Mouse (Mus musculus): ENCODE results near the gene Ddx25. TPM values are rescaled to one million over a fixed set of nuclear protein-coding genes. Genes with fewer than 3 reads are reported as not detected.

Ddx25 gene
- 0.38 and 0.50 TPM in 2 replicates for polyA plus RNA-seq (2015; fragmentation: Nextera tagmentation; extraction: Ambion mirVana)

DNA sequence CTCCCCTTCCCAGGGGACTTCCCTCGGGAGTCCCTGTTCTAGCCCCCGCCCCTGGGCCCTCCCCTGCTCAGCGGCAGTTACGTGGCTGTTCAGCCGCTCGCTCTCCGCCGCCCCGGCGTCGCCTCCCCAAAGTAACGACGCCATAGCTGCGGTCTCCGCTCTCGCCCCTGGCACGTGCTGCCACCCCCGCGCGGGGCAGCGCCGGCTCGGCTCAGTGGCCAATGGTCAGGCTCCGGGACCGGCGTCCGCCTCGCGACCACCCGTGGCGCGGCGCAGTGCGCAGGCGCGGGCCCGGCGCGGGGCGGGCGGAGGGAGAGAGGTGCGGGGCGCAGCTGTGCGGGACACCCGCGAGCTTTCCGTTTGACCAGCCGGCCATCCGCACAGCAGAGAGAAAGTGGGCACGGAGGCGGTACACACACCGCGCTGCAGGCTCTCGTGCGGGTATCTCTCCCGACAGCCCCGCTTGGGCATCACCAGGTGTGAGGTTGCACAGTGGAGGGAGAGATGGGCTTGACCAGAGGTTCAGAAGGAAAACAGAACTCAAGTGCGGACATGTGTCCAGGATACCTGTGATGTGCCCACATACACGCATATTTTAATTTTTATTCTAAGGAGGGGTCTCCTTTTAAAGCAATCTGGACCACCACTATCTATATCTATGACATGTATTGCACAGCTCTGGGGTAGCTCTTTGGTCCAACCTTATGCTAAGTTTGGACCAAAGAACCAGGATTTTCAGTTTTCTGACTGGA, at the start of gene Ddx25, which contains the start of gene Pus3:
Gene Ddx25, minus strand, starts transcription at position 272 of the 752 bp plus-strand sequence.
Gene Pus3, plus strand, starts transcription at position 339 of the 752 bp plus-strand sequence.
- Histone ChIP-seq H3K36me3 (ENCODE audit: control insufficient read depth, insufficient read depth, low read length) (no peaks in the 10 kb centered on the region), H3K4me3 (ENCODE audit: low read depth, low read length) (peak within 1 kb of the TSS; percentile 61), H3K9ac (ENCODE audit: low read length) (peak within 1 kb of the TSS; percentile 61), H3K27ac (replicated peaks) (no peak within 1 kb of the TSS), H3K9me3 (ENCODE audit: control insufficient read depth, low read length) (no peaks in the 10 kb centered on the region), H3K4me2 (replicated peaks; ENCODE audit: low read depth) (peak within 1 kb of the TSS; percentile 97), H3K27me3 (ENCODE audit: control insufficient read depth, insufficient read depth, low read length) (no peaks in the 10 kb centered on the region; the same call in 1 of the 2 replicates), H3K4me1 (replicated peaks; ENCODE audit: control insufficient read depth, insufficient read depth) (no peaks in the 10 kb centered on the region; the same call in 1 of the 2 replicates)
- under 1% methylated on average over 57 of the region's 59 CpGs for WGBS
- peak; percentile 73 for ATAC-seq (ENCODE audit: low FRiP score, low TSS enrichment)
- DNase-seq (ENCODE audit: low spot score): peak; percentile 40
- TF ChIP-seq EP300 (optimal IDR thresholded peaks at IDR 0.05) (no peak), CTCF (IDR thresholded peaks at IDR 0.05; ENCODE audit: low read depth) (no peak)

GRCm38 (mm10) chr9:35607647-35608405, 49.5 kb upstream of the Ddx25 start:
- Histone ChIP-seq H3K9ac (ENCODE audit: low read length) (no peak overlapping the region), H3K27me3 (ENCODE audit: control insufficient read depth, insufficient read depth, low read length) (no peaks in the 10 kb centered on the region), H3K27ac (replicated peaks) (no peak overlapping the region), H3K9me3 (ENCODE audit: control insufficient read depth, low read length) (no peaks in the 10 kb centered on the region), H3K4me3 (ENCODE audit: low read depth, low read length) (no peak overlapping the region), H3K4me2 (replicated peaks; ENCODE audit: low read depth) (no peak overlapping the region), H3K4me1 (replicated peaks; ENCODE audit: control insufficient read depth, insufficient read depth) (no peaks in the 10 kb centered on the region), H3K36me3 (ENCODE audit: control insufficient read depth, insufficient read depth, low read length) (no peaks in the 10 kb centered on the region)
- no peak for DNase-seq (ENCODE audit: low spot score)
- TF ChIP-seq CTCF (IDR thresholded peaks at IDR 0.05; ENCODE audit: low read depth) (no peak), EP300 (optimal IDR thresholded peaks at IDR 0.05) (no peak)
- WGBS: 64% methylated on average over 8 of the region's 8 CpGs
- ATAC-seq (ENCODE audit: low FRiP score, low TSS enrichment): no peak

DNA sequence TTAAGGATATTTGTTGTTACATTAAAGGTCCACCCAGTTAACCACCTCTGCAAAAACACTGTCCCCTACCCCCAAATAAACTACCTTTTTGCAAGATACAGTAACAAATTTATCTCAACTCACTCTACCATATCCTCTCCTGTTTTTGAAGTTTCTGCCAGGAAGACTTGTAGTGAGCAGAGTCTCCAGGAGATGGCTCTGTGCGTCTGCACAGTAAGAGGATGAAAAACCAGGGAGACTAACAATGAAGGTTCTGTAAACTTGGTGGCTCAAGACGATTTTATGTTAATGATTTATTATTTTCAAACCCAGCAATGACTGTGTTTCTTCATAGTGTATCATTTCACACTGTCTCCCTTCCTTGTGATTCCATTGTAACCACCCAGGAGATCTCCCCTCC, 34.6 kb upstream of the Ddx25 start:
- WGBS: 5% methylated on average over 2 of the region's 2 CpGs
- no peak overlapping the region for H3K9ac ChIP-seq (ENCODE audit: low read length)
- H3K27ac ChIP-seq (replicated peaks): no peak overlapping the region
- H3K36me3 ChIP-seq (ENCODE audit: control insufficient read depth, insufficient read depth, low read length): no peaks in the 10 kb centered on the region
- H3K4me1 ChIP-seq (replicated peaks; ENCODE audit: control insufficient read depth, insufficient read depth): no peaks in the 10 kb centered on the region
- no peak for ATAC-seq (ENCODE audit: low FRiP score, low TSS enrichment)
- H3K27me3 ChIP-seq (ENCODE audit: control insufficient read depth, insufficient read depth, low read length): no peaks in the 10 kb centered on the region
- no peaks in the 10 kb centered on the region for H3K9me3 ChIP-seq (ENCODE audit: control insufficient read depth, low read length)
- TF ChIP-seq CTCF (IDR thresholded peaks at IDR 0.05; ENCODE audit: low read depth) (peak; percentile 75), EP300 (optimal IDR thresholded peaks at IDR 0.05) (no peak)
- no peak for DNase-seq (ENCODE audit: low spot score)
- no peak overlapping the region for H3K4me3 ChIP-seq (ENCODE audit: low read depth, low read length)
- H3K4me2 ChIP-seq (replicated peaks; ENCODE audit: low read depth): no peak overlapping the region

- Histone ChIP-seq H3K9ac (ENCODE audit: low read length) (no peak overlapping the region), H3K27ac (replicated peaks) (no peak overlapping the region), H3K4me1 (replicated peaks; ENCODE audit: control insufficient read depth, insufficient read depth) (no peaks in the 10 kb centered on the region), H3K4me3 (ENCODE audit: low read depth, low read length) (no peak overlapping the region), H3K27me3 (ENCODE audit: control insufficient read depth, insufficient read depth, low read length) (no peaks in the 10 kb centered on the region), H3K36me3 (ENCODE audit: control insufficient read depth, insufficient read depth, low read length) (no peaks in the 10 kb centered on the region), H3K4me2 (replicated peaks; ENCODE audit: low read depth) (no peak overlapping the region), H3K9me3 (ENCODE audit: control insufficient read depth, low read length) (no peaks in the 10 kb centered on the region)
- DNase-seq (ENCODE audit: low spot score): no peak
- TF ChIP-seq EP300 (optimal IDR thresholded peaks at IDR 0.05) (no peak), CTCF (IDR thresholded peaks at IDR 0.05; ENCODE audit: low read depth) (no peak)
- ATAC-seq (ENCODE audit: low FRiP score, low TSS enrichment): no peak
- WGBS: 55% methylated on average over 1 of the region's 1 CpGs
Observed at GRCm38 (mm10) chr9:35587674-35588073, 29.3 kb upstream of the Ddx25 start.

- Histone ChIP-seq H3K27ac (replicated peaks) (no peak overlapping the region), H3K36me3 (ENCODE audit: control insufficient read depth, insufficient read depth, low read length) (no peaks in the 10 kb centered on the region), H3K9ac (ENCODE audit: low read length) (0 out of 2 replicates have a peak overlapping the region, but pooled peaks have one; percentile 31), H3K9me3 (ENCODE audit: control insufficient read depth, low read length) (no peaks in the 10 kb centered on the region), H3K27me3 (ENCODE audit: control insufficient read depth, insufficient read depth, low read length) (no peaks in the 10 kb centered on the region), H3K4me3 (ENCODE audit: low read depth, low read length) (no peak overlapping the region), H3K4me2 (replicated peaks; ENCODE audit: low read depth) (no peak overlapping the region), H3K4me1 (replicated peaks; ENCODE audit: control insufficient read depth, insufficient read depth) (no peaks in the 10 kb centered on the region)
- WGBS: 3% methylated on average over 32 of the region's 32 CpGs
- TF ChIP-seq EP300 (optimal IDR thresholded peaks at IDR 0.05) (no peak), CTCF (IDR thresholded peaks at IDR 0.05; ENCODE audit: low read depth) (no peak)
- ATAC-seq (ENCODE audit: low FRiP score, low TSS enrichment) (no peak), DNase-seq (ENCODE audit: low spot score) (no peak)
Observed at GRCm38 (mm10) chr9:35574416-35574815, 16.1 kb upstream of the Ddx25 start.

Measured in stomach, postnatal 0 days (tissue).